Mouse (Mus musculus): ENCODE results near the gene Fam71f1.
A peak's percentile ranks its signal among the peaks of the same experiment; 100 is the strongest.
"Not testable (repeated sequence)": the region's sequence is repeated elsewhere in the genome, so short reads cannot be mapped to it uniquely, and the experiment has no call there.

Fam71f1 gene

GRCm38 (mm10) chr6:29326961-29327360 is 8.0 kb downstream of the Fam71f1 start:
- DNase-seq (ENCODE audit: low read depth, low spot score): no peak

- DNase-seq (ENCODE audit: low read depth, low spot score): no peak
These were observed 10.6 kb downstream of the Fam71f1 start for GRCm38 (mm10) chr6:29329514-29329913.

GRCm38 (mm10) chr6:29346512-29346911 is 27.6 kb downstream of the Fam71f1 start:
- not testable (repeated sequence) for DNase-seq (ENCODE audit: low read depth, low spot score)

- DNase-seq (ENCODE audit: low read depth, low spot score): no peak
These were observed 28.2 kb downstream of the Fam71f1 start for GRCm38 (mm10) chr6:29347189-29347588.

- peak; percentile 98 for DNase-seq (ENCODE audit: low read depth, low spot score)
These were observed 28.9 kb downstream of the Fam71f1 start, which contains the start of gene Calu for GRCm38 (mm10) chr6:29347665-29348370. TSS of gene Calu (plus strand) at chr6:29348069.

GRCm38 (mm10) chr6:29348371-29348724 is 29.4 kb downstream of the Fam71f1 start:
- DNase-seq (ENCODE audit: low read depth, low spot score): no peak

GRCm38 (mm10) chr6:29351613-29352012 is 32.7 kb downstream of the Fam71f1 start:
- no peak for DNase-seq (ENCODE audit: low read depth, low spot score)

GRCm38 (mm10) chr6:29352816-29353215 is 33.9 kb downstream of the Fam71f1 start:
- no peak for DNase-seq (ENCODE audit: low read depth, low spot score)

GRCm38 (mm10) chr6:29359386-29359785 is 40.4 kb downstream of the Fam71f1 start:
- DNase-seq (ENCODE audit: low read depth, low spot score): peak; percentile 67

GRCm38 (mm10) chr6:29360211-29360610 is 41.3 kb downstream of the Fam71f1 start:
- DNase-seq (ENCODE audit: low read depth, low spot score): peak; percentile 65

- DNase-seq (ENCODE audit: low read depth, low spot score): no peak
These were observed 43.5 kb downstream of the Fam71f1 start for GRCm38 (mm10) chr6:29362246-29363128.

GRCm38 (mm10) chr6:29363129-29363515 is 44.2 kb downstream of the Fam71f1 start:
- no peak for DNase-seq (ENCODE audit: low read depth, low spot score)

- DNase-seq (ENCODE audit: low read depth, low spot score): no peak
These were observed 46.3 kb downstream of the Fam71f1 start for GRCm38 (mm10) chr6:29365277-29365676.

GRCm38 (mm10) chr6:29377386-29377785 is 58.4 kb downstream of the Fam71f1 start:
- DNase-seq (ENCODE audit: low read depth, low spot score): no peak

- DNase-seq (ENCODE audit: low read depth, low spot score): no peak
These were observed 59.7 kb downstream of the Fam71f1 start for GRCm38 (mm10) chr6:29378678-29379077.

GRCm38 (mm10) chr6:29379954-29380353 is 61.0 kb downstream of the Fam71f1 start:
- DNase-seq (ENCODE audit: low read depth, low spot score): no peak

- no peak for DNase-seq (ENCODE audit: low read depth, low spot score)
These were observed 63.5 kb downstream of the Fam71f1 start for GRCm38 (mm10) chr6:29382442-29382841.

All from skeletal muscle tissue, adult 2 months (tissue).